Mouse (Mus musculus): ENCODE results near the gene Prr13.
A peak's percentile ranks its signal among the peaks of the same experiment; 100 is the strongest.

Prr13 gene

GRCm38 (mm10) chr15:102461430-102462075 is 2.7 kb downstream of the Prr13 start:
- no peak for DNase-seq

GRCm38 (mm10) chr15:102463666-102464065 is 4.8 kb downstream of the Prr13 start:
- DNase-seq = peak; percentile 78

- DNase-seq = no peak
Measured at GRCm38 (mm10) chr15:102468675-102469370, 10.0 kb downstream of the Prr13 start.

GRCm38 (mm10) chr15:102470183-102470604 is 11.4 kb downstream of the Prr13 start, which contains the start of gene Pcbp2:
TSS of gene Pcbp2 (plus strand) at chr15:102470539.
- peak; percentile 97 for DNase-seq

- peak; percentile 84 for DNase-seq
Measured at GRCm38 (mm10) chr15:102470605-102471294, 11.9 kb downstream of the Prr13 start.

- no peak for DNase-seq
Measured at GRCm38 (mm10) chr15:102471295-102471645, 12.4 kb downstream of the Prr13 start.

GRCm38 (mm10) chr15:102471727-102472126 is 12.9 kb downstream of the Prr13 start:
- no peak for DNase-seq

GRCm38 (mm10) chr15:102473246-102473645 is 14.4 kb downstream of the Prr13 start:
- no peak for DNase-seq

GRCm38 (mm10) chr15:102474520-102474919 is 15.7 kb downstream of the Prr13 start:
- DNase-seq = no peak

GRCm38 (mm10) chr15:102483136-102483535 is 24.3 kb downstream of the Prr13 start:
- no peak for DNase-seq

- no peak for DNase-seq
Measured at GRCm38 (mm10) chr15:102485853-102486252, 27.0 kb downstream of the Prr13 start.

GRCm38 (mm10) chr15:102487664-102488063 is 28.8 kb downstream of the Prr13 start:
- no peak for DNase-seq

- no peak for DNase-seq
Measured at GRCm38 (mm10) chr15:102498322-102498721, 39.5 kb downstream of the Prr13 start.

- DNase-seq = no peak
Measured at GRCm38 (mm10) chr15:102499370-102499769, 40.5 kb downstream of the Prr13 start.

- no peak for DNase-seq
Measured at GRCm38 (mm10) chr15:102499851-102500250, 41.0 kb downstream of the Prr13 start.

- no peak for DNase-seq
Measured at GRCm38 (mm10) chr15:102500479-102500878, 41.7 kb downstream of the Prr13 start.

- no peak for DNase-seq
Measured at GRCm38 (mm10) chr15:102501084-102501814, 42.4 kb downstream of the Prr13 start.

- DNase-seq = no peak
Measured at GRCm38 (mm10) chr15:102502254-102502840, 43.5 kb downstream of the Prr13 start.

GRCm38 (mm10) chr15:102503447-102503846 is 44.6 kb downstream of the Prr13 start, which contains the start of gene Gm10337:
TSS of gene Gm10337 (plus strand) at chr15:102503722.
- no peak for DNase-seq

- no peak for DNase-seq
Measured at GRCm38 (mm10) chr15:102503924-102504782, 45.3 kb downstream of the Prr13 start.

GRCm38 (mm10) chr15:102505073-102505769 is 46.4 kb downstream of the Prr13 start:
- no peak for DNase-seq

Measured in lung, postnatal 36 days (tissue).